Mouse (Mus musculus) lung, postnatal 0 days (tissue): ENCODE measurements at regions not wholly inside any gene's neighbourhood (a gene's known extent, or its start where the extent isn't known, plus 50 kb on each side); places are given as distances from the start of the nearest gene placed in this dataset.

Experiments
- ATAC-seq: fragments of 200-750 bp; cut with Nextera tagmentation; 2 replicates; pipeline ENCODE4 v1.8.0; 2017; ENCODE audit warnings: moderate library complexity
- DNase-seq: peaks from one replicate; pipeline ENCODE4 v3.0.0-alpha.2; 2016; ENCODE audit warnings: low spot score
- H3K27ac ChIP-seq: fragments of 300-500 bp; sonication (generic); 2 replicates; pipeline ENCODE4 v1.5.1; 2014; ENCODE audit warnings: antibody characterized with exemption, mild to moderate bottlenecking, low read length, mixed read lengths
- H3K27me3 ChIP-seq: fragments of 300-500 bp; sonication (generic); replicated peaks from 2 replicates; pipeline ENCODE4 v1.6.1; 2014; ENCODE audit warnings: low read length, mixed read lengths; ENCODE audit not compliant: insufficient read depth
- H3K36me3 ChIP-seq: fragments of 300-500 bp; sonication (generic); 2 replicates; pipeline ENCODE4 v1.6.1; 2014; ENCODE audit warnings: low read length, mixed read lengths; ENCODE audit not compliant: insufficient read depth
- H3K4me1 ChIP-seq: fragments of 300-500 bp; sonication (generic); 2 replicates; pipeline ENCODE4 v1.6.1; 2014; ENCODE audit warnings: antibody characterized with exemption, low read depth, low read length, mixed read lengths; ENCODE audit not compliant: insufficient read depth
- H3K4me2 ChIP-seq: fragments of 300-500 bp; sonication (generic); replicated peaks from 2 replicates; pipeline ENCODE4 v1.6.1; 2014; ENCODE audit warnings: low read depth, mild to moderate bottlenecking, low read length, moderate library complexity, mixed read lengths
- H3K4me3 ChIP-seq: fragments of 300-500 bp; sonication (generic); 2 replicates; pipeline ENCODE4 v1.5.1; 2014; ENCODE audit warnings: low read depth, low read length
- H3K9ac ChIP-seq: fragments of 300-500 bp; sonication (generic); replicated peaks from 2 replicates; pipeline ENCODE4 v1.6.1; 2014; ENCODE audit warnings: low read depth, mild to moderate bottlenecking
- H3K9me3 ChIP-seq: fragments of 300-500 bp; sonication (generic); 2 replicates; pipeline ENCODE4 v1.6.1; 2016; ENCODE audit warnings: low read length, mixed read lengths
- CTCF ChIP-seq: IDR thresholded peaks from 2 replicates; pipeline ENCODE4 v1.5.1; 2016; ENCODE audit warnings: antibody characterized with exemption, mild to moderate bottlenecking
- EP300 ChIP-seq: IDR thresholded peaks from 2 replicates; pipeline ENCODE4 v1.6.1; 2016; ENCODE audit warnings: antibody characterized with exemption, mild to moderate bottlenecking, control low read depth
- WGBS: fragments of 180-500 bp; shearing (Covaris S2); extraction: QIAGEN DNeasy Blood & Tissue Kit; methylation state at CpG from one replicate; pipeline ENCODE4 v1.1.7; 2014; 5-methylcytosine and 5-hydroxymethylcytosine counted together

DNA sequence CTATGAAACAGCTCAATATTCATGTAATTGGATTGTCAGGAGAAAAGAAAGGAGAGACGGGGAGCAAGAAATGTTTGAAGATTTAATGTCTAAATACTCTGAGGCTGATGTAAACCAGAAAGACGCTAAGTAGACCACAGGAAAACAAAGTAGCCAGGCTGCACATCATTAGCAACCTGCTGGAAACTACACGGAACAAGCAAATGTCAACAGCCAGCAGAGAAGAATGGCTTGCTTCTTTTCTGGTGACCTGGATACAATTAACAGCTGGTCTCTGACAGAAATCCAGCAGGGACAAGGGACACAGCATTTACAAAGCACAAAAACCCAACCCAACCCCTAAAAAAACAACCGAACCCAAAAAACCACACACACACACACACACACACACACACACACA is 413.6 kb downstream of the Glrx3 start:
- no peak overlapping the region for H3K9ac ChIP-seq
- H3K9me3 ChIP-seq, result no peaks in the 10 kb centered on the region
- H3K27ac ChIP-seq, result no peak overlapping the region
- H3K27me3 ChIP-seq, result no peaks in the 10 kb centered on the region
- no peak for DNase-seq
- H3K4me1 ChIP-seq, result no peaks in the 10 kb centered on the region
- no peak for TF ChIP-seq CTCF
- no peak for TF ChIP-seq EP300
- WGBS, result 42% methylated on average over 4 of the region's 4 CpGs
- H3K36me3 ChIP-seq, result no peaks in the 10 kb centered on the region
- no peak overlapping the region for H3K4me3 ChIP-seq
- no peak for ATAC-seq
- H3K4me2 ChIP-seq, result no peak overlapping the region

DNA sequence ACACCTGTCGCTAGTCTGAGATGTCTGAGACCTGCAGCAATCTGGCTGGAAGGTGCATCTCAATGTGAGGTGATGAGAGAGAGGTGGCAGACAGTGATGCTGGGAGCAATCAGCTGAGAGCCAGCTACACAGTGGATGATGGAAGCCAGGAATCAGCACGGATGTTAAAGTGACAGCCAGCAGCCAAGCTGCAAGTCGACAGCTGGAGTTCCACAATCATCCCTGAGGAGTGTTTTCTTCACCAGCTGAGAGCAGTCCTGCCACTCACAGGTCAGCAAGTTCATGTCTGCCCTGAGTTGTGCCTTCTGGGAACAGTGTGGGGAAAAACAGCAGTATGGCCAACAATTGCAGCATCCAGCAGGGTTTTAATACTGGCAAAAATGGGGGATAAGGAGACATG is 422.3 kb downstream of the Glrx3 start:
- WGBS, result 31% methylated on average over 3 of the region's 3 CpGs
- Histone ChIP-seq H3K27me3 (no peaks in the 10 kb centered on the region), H3K4me2 (no peak overlapping the region), H3K4me3 (no peak overlapping the region), H3K9ac (no peak overlapping the region), H3K4me1 (no peaks in the 10 kb centered on the region), H3K36me3 (no peaks in the 10 kb centered on the region), H3K27ac (no peak overlapping the region), H3K9me3 (no peaks in the 10 kb centered on the region)
- no peak for DNase-seq
- TF ChIP-seq EP300 (no peak), CTCF (no peak)
- ATAC-seq, result no peak

DNA sequence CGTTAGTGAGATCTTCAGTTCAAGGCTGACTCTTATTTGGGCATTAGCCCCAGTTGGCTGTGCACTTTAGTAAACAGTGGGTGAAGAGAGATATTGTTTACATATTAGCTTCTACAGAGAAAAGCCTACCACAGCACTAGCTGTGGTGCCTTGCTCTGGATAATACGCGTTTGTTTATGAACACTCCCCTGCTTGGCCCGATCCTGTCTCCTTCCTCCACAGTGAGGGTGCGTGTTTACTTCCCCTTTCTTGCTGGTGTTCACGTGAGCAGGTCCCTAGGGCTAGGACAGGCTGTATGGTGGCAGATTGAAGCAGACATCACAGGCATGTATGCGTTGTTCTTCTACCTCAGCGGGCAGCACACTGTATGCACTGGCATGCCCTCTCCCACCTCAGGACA is 423.1 kb downstream of the Glrx3 start:
- 31% methylated on average over 8 of the region's 8 CpGs for WGBS
- no peak for ATAC-seq
- no peak for DNase-seq
- Histone ChIP-seq H3K4me3 (no peak overlapping the region), H3K4me1 (no peaks in the 10 kb centered on the region), H3K4me2 (no peak overlapping the region), H3K27me3 (no peaks in the 10 kb centered on the region), H3K9ac (no peak overlapping the region), H3K27ac (no peak overlapping the region), H3K36me3 (no peaks in the 10 kb centered on the region), H3K9me3 (no peaks in the 10 kb centered on the region)
- no peak for TF ChIP-seq CTCF

DNA sequence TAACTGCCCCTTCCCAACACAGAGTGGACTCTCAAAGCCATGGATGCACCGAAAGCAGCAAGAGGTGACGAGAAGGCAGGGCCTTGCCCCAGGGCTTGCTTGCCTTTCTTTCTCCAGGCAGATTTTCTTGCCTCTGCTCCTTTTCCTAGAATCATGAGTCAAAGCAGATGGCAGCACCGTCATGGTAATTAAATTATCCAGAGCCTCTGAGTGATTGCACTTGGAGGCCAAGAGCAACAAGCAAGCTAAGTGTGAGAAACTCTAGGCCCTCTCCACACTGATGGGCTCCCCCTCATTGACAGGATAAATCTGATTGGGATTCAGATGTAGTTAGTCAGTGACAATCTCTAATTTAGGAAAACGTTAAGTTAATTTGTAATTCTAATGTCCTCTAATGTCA is 427.5 kb downstream of the Glrx3 start:
- H3K27ac ChIP-seq, result no peak overlapping the region
- H3K9me3 ChIP-seq, result no peaks in the 10 kb centered on the region
- H3K4me2 ChIP-seq, result no peak overlapping the region
- 63% methylated on average over 4 of the region's 4 CpGs for WGBS
- no peaks in the 10 kb centered on the region for H3K36me3 ChIP-seq
- TF ChIP-seq CTCF, result no peak
- no peak for TF ChIP-seq EP300
- no peaks in the 10 kb centered on the region for H3K27me3 ChIP-seq
- no peaks in the 10 kb centered on the region for H3K4me1 ChIP-seq
- no peak overlapping the region for H3K9ac ChIP-seq
- no peak overlapping the region for H3K4me3 ChIP-seq
- DNase-seq, result no peak
- no peak for ATAC-seq

DNA sequence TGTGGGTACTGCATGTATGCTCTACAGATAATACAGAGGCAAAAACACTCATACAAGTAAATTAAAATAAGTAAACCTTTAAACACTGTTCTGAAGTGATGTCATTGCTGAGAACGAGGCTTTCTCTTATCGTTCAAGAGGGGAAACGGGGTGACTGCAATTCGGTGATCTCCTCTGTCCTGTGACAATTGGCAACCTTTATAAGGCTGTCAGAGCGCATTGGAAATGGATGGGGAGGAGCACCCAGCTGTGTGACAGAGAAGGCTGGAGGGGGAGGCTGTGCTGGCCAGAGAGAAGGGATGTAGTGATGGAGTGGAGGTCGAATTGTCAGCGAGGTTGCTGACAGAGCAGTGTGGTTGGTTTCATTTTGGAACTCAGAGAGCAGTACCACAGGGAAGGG is 428.0 kb downstream of the Glrx3 start:
- no peak for ATAC-seq
- 51% methylated on average over 7 of the region's 7 CpGs for WGBS

DNA sequence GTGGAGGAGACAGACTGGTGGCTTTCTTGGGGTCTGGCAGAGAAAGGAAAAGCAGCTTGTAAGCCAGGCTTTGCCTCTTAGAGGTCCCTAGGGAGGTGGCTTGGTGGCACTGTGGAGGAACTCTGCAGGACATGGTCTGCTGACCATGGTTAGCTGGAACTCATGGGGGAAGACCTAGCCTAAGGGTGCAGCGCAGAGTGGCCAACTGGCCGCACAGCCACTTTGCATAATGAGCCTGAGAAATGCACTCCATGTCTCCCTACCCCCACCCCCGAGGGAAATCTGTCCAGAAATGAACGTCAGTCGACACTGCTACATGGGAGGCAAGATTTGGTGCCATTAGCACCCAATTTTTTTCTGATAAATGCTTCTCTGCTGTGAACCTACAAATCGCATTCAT is 429.5 kb downstream of the Glrx3 start:
- no peak overlapping the region for H3K4me3 ChIP-seq
- no peak for DNase-seq
- 63% methylated on average over 6 of the region's 6 CpGs for WGBS
- no peaks in the 10 kb centered on the region for H3K36me3 ChIP-seq
- H3K4me2 ChIP-seq, result no peak overlapping the region
- no peak for ATAC-seq
- H3K27ac ChIP-seq, result no peak overlapping the region
- H3K27me3 ChIP-seq, result no peaks in the 10 kb centered on the region
- H3K9ac ChIP-seq, result no peak overlapping the region
- H3K4me1 ChIP-seq, result no peaks in the 10 kb centered on the region
- TF ChIP-seq CTCF (no peak), EP300 (no peak)
- no peaks in the 10 kb centered on the region for H3K9me3 ChIP-seq

More for the DNA sequence above, 428.0 kb downstream of the Glrx3 start:
- Histone ChIP-seq H3K27ac (no peak overlapping the region), H3K4me2 (no peak overlapping the region), H3K4me3 (no peak overlapping the region), H3K9me3 (no peaks in the 10 kb centered on the region), H3K27me3 (no peaks in the 10 kb centered on the region), H3K36me3 (no peaks in the 10 kb centered on the region), H3K9ac (no peak overlapping the region), H3K4me1 (no peaks in the 10 kb centered on the region)
- no peak for TF ChIP-seq EP300
- no peak for TF ChIP-seq CTCF
- no peak for DNase-seq

DNA sequence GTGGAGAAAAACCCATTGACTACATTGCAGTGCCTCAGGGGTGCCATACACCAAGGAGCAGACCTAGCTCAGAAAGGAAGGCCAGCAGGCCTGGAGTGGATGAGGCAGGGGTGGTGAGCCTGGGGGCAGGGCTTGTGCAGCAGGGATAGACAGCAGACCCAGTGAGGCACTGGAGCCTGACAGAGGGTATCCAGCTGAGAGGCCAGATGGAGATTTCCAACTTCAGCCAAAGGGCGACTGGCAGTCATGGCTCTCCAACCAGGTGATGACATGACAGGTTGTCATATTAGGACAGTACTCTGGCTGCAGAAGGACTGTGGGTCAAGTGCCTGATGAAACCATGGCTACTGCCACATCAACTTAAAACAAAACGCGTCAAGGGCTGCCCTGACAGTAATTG is 431.1 kb downstream of the Glrx3 start:
- 71% methylated on average over 3 of the region's 3 CpGs for WGBS
- TF ChIP-seq CTCF (no peak), EP300 (no peak)
- H3K4me3 ChIP-seq, result no peak overlapping the region
- H3K9ac ChIP-seq, result no peak overlapping the region
- no peaks in the 10 kb centered on the region for H3K9me3 ChIP-seq
- no peak overlapping the region for H3K27ac ChIP-seq
- ATAC-seq (no peak), DNase-seq (no peak)
- H3K4me2 ChIP-seq, result no peak overlapping the region
- H3K4me1 ChIP-seq, result no peaks in the 10 kb centered on the region
- H3K36me3 ChIP-seq, result no peaks in the 10 kb centered on the region
- H3K27me3 ChIP-seq, result no peaks in the 10 kb centered on the region
